Mouse (Mus musculus) myocyte (in vitro differentiated cells): ENCODE measurements around the gene Rab27a. TPM values are rescaled to one million over a fixed set of nuclear protein-coding genes. Genes with fewer than 3 reads are reported as not detected.

Experiments used
- H3K27me3 ChIP-seq: one replicate; pipeline ENCODE4 v1.6.1; 2011; ENCODE audit not compliant: control insufficient read depth, insufficient read depth, insufficient read length
- H3K36me3 ChIP-seq: one replicate; pipeline ENCODE4 v1.6.1; 2011; ENCODE audit not compliant: control insufficient read depth, insufficient read depth
- H3K4me2 ChIP-seq: one replicate; pipeline ENCODE4 v1.6.1; 2011; ENCODE audit warnings: low read depth, control low read depth
- H3K4me3 ChIP-seq: one replicate; pipeline ENCODE4 v1.5.1; 2011; ENCODE audit warnings: mild to moderate bottlenecking, control low read depth, moderate library complexity
- H3K79me2 ChIP-seq: one replicate; pipeline ENCODE4 v1.6.1; 2011; ENCODE audit not compliant: control insufficient read depth, insufficient read depth
- H3ac ChIP-seq: one replicate; pipeline ENCODE4 v1.6.1; 2011; ENCODE audit not compliant: control insufficient read depth, insufficient read length
- CEBPB ChIP-seq: IDR thresholded peaks from 2 replicates; pipeline ENCODE4 v1.6.1; 2011; ENCODE audit warnings: mild to moderate bottlenecking, moderate library complexity; ENCODE audit not compliant: poor library complexity, insufficient read depth, severe bottlenecking
- E2F4 ChIP-seq: IDR thresholded peaks from one replicate; pipeline ENCODE4 v1.6.1; 2011; ENCODE audit warnings: mild to moderate bottlenecking, control low read depth, moderate library complexity; ENCODE audit not compliant: insufficient read depth
- MAX ChIP-seq: IDR thresholded peaks from one replicate; pipeline ENCODE4 v1.6.1; 2011; ENCODE audit warnings: low read depth, mild to moderate bottlenecking, control low read depth
- MYOD1 ChIP-seq, 3 experiments: IDR thresholded peaks; one replicate each; pipeline ENCODE4 v1.6.1; 2011; ENCODE audit warnings: control low read depth in 2 of 3, low read depth in 2 of 3, mild to moderate bottlenecking in 2 of 3, moderate library complexity in 1 of 3; ENCODE audit not compliant: insufficient read length in 2 of 3, control insufficient read depth in 1 of 3
- MYOG ChIP-seq, 3 experiments: IDR thresholded peaks; one replicate each; pipeline ENCODE4 v1.6.1; 2011; ENCODE audit warnings: control low read depth in 2 of 3, low read depth in 2 of 3, mild to moderate bottlenecking in 2 of 3; ENCODE audit not compliant: insufficient read length in 2 of 3, control insufficient read depth in 1 of 3, insufficient read depth in 1 of 3
- POLR2A ChIP-seq: IDR thresholded peaks from one replicate; pipeline ENCODE4 v1.6.1; 2011; ENCODE audit warnings: low read depth, mild to moderate bottlenecking, control low read depth, moderate library complexity; ENCODE audit not compliant: insufficient read length
- POLR2AphosphoS2 ChIP-seq: IDR thresholded peaks from one replicate; pipeline ENCODE4 v1.6.1; 2011; ENCODE audit warnings: low read depth, control low read depth; ENCODE audit not compliant: insufficient read length
- REST ChIP-seq: IDR thresholded peaks from one replicate; pipeline ENCODE4 v1.6.1; 2011; ENCODE audit warnings: mild to moderate bottlenecking, control low read depth, moderate library complexity; ENCODE audit not compliant: insufficient read depth, insufficient read length
- SRF ChIP-seq: IDR thresholded peaks from one replicate; pipeline ENCODE4 v1.6.1; 2011; ENCODE audit warnings: low read depth; ENCODE audit not compliant: control insufficient read depth, insufficient read length
- TCF12 ChIP-seq: IDR thresholded peaks from one replicate; pipeline ENCODE4 v1.6.1; 2011; ENCODE audit warnings: mild to moderate bottlenecking, control low read depth; ENCODE audit not compliant: poor library complexity, insufficient read depth, severe bottlenecking
- TCF3 ChIP-seq: IDR thresholded peaks from one replicate; pipeline ENCODE4 v1.6.1; 2011; ENCODE audit warnings: low read depth, control low read depth; ENCODE audit not compliant: insufficient read length
- USF1 ChIP-seq: IDR thresholded peaks from one replicate; pipeline ENCODE4 v1.6.1; 2011; ENCODE audit warnings: low read depth, mild to moderate bottlenecking, control low read depth, moderate library complexity
- polyA plus RNA-seq: library from polyadenylated mRNA; unstranded; fragments of >200 nt; fragmentation: generic; extraction: Trizol; gene quantifications from one replicate; pipeline ENCODE4 v1.2.1, GENCODE M21; 2012; ENCODE audit warnings: missing spikeins

The Rab27a gene
- polyA plus RNA-seq, 1 experiment: 0.10 TPM

DNA sequence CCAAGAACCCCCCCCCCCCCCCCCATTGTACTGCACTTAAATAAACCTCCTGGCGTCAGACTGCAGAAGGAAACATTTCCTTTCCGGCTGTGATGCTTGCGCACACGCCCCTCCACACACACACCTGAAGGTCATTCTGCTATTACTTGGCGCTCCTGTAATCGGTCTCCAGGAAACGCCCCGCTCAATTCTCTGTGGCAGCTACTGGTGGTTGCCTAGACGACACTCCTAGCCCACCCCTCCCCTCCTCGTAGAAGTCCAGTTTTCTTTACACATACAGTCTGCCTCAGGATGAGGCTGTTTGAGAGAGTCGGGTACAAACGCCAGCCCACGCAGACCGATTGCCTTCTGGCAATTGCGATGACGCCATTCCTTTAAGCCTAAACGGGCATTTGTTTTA, 49.9 kb downstream of the Rab27a start:
- TF ChIP-seq SRF: no peak
- TF ChIP-seq TCF12: no peak
- TF ChIP-seq MYOG (IDR thresholded peaks at IDR 0.05; ENCODE audit: control insufficient read depth in 1 of 3, insufficient read depth in 1 of 3, insufficient read length in 2 of 3, low read depth in 2 of 3): no peak
- TF ChIP-seq MAX: no peak
- TF ChIP-seq POLR2A: no peak
- H3K79me2 ChIP-seq: no peaks in the 10 kb centered on the region
- H3ac ChIP-seq: no peak overlapping the region
- H3K4me2 ChIP-seq: no peak overlapping the region
- no peaks in the 10 kb centered on the region for H3K36me3 ChIP-seq
- H3K27me3 ChIP-seq: peaks cover 38% of the 10 kb centered on the region
- no peak overlapping the region for H3K4me3 ChIP-seq

DNA sequence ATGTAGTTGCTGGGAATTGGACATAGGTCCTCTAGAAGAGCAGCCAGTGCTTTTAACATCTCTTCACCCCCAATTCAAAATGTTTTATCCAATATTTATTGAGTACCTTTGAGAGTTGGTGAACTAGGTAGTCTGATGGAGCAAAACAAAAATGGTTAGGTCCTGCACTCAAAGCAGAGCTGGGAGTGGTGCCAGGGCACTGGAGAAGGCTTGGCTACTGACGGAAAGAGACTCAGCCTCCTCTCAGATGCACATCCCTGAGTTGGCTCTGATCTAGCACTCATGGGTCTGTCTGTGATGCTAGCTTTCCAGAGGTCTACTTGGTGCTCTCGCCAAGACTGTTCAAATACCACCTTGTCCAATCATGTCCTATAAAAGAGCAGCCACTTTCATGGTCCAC, 53.2 kb downstream of the Rab27a start:
- no peak for TF ChIP-seq E2F4
- no peak for TF ChIP-seq TCF3
- TF ChIP-seq REST: no peak
- no peak for TF ChIP-seq USF1
- no peak for TF ChIP-seq CEBPB
- TF ChIP-seq POLR2A: no peak
- Histone ChIP-seq H3K4me2 (no peak overlapping the region), H3K79me2 (no peaks in the 10 kb centered on the region), H3K36me3 (no peaks in the 10 kb centered on the region), H3K27me3 (peaks cover 34% of the 10 kb centered on the region), H3K4me3 (no peak overlapping the region), H3ac (no peak overlapping the region)

DNA sequence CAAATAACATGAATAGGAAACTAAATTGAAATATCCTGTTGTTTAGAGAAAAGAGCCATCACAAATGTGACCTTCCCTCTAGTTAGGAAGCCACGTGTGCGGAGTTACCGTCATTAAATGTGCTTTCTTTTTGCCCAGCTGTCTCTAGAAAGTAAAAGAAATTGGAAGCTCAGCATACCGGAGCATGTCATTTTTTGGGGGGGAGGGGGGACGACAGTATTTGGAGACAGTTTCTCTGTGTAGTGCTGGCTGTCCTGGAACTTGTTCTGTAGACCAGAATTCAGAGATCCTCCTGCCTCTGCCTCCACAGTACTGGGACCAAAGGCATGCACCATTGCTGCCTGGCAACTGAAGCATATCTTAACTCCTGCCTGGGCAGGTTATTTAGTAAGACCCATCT, 56.9 kb downstream of the Rab27a start, which contains the start of gene Khdc3:
Khdc3 (plus strand) TSS at position 301 of the 400 bp plus-strand sequence.
- Histone ChIP-seq H3K36me3 (no peaks in the 10 kb centered on the region), H3K79me2 (no peaks in the 10 kb centered on the region), H3K27me3 (peaks cover 36% of the 10 kb centered on the region), H3K4me3 (no peak within 1 kb of the TSS), H3K4me2 (no peak within 1 kb of the TSS), H3ac (no peak within 1 kb of the TSS)
- TF ChIP-seq CEBPB (no peak), REST (no peak), E2F4 (no peak), USF1 (no peak)

DNA sequence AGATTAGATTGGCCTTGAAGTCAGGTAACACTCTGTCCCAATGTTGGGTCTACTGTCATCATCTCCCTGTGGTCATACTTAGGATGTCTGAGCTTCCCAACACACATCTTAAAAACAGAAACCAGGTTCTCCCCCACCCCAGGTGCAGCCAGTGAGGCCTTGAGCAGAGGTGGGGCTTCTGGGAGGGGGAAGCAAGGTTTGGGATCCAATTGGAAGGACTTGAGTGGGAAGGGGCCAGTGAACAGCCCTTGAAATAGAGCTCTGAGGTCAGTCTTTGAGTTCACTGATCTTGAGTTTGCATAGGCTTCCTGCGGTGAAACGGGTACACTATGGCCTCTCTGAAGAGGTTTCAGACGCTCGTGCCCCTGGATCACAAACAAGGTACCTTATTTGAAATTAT, 57.5 kb downstream of the Rab27a start, which contains the start of gene Gm20509:
Gm20509 (plus strand) TSS at position 290 of the 400 bp plus-strand sequence.
- no peak within 1 kb of the TSS for H3K4me3 ChIP-seq
- TF ChIP-seq MAX (no peak), MYOD1 (IDR thresholded peaks at IDR 0.05; ENCODE audit: control insufficient read depth in 1 of 3, insufficient read length in 2 of 3, low read depth in 2 of 3) (no peak), POLR2A (no peak), SRF (no peak), REST (no peak), USF1 (no peak), E2F4 (no peak), POLR2AphosphoS2 (no peak), MYOG (IDR thresholded peaks at IDR 0.05; ENCODE audit: control insufficient read depth in 1 of 3, insufficient read depth in 1 of 3, insufficient read length in 2 of 3, low read depth in 2 of 3) (no peak), TCF3 (no peak), TCF12 (no peak), CEBPB (no peak)
- H3K4me2 ChIP-seq: no peak within 1 kb of the TSS
- peaks cover 34% of the 10 kb centered on the region for H3K27me3 ChIP-seq
- no peaks in the 10 kb centered on the region for H3K36me3 ChIP-seq
- no peak within 1 kb of the TSS for H3ac ChIP-seq
- no peaks in the 10 kb centered on the region for H3K79me2 ChIP-seq

DNA sequence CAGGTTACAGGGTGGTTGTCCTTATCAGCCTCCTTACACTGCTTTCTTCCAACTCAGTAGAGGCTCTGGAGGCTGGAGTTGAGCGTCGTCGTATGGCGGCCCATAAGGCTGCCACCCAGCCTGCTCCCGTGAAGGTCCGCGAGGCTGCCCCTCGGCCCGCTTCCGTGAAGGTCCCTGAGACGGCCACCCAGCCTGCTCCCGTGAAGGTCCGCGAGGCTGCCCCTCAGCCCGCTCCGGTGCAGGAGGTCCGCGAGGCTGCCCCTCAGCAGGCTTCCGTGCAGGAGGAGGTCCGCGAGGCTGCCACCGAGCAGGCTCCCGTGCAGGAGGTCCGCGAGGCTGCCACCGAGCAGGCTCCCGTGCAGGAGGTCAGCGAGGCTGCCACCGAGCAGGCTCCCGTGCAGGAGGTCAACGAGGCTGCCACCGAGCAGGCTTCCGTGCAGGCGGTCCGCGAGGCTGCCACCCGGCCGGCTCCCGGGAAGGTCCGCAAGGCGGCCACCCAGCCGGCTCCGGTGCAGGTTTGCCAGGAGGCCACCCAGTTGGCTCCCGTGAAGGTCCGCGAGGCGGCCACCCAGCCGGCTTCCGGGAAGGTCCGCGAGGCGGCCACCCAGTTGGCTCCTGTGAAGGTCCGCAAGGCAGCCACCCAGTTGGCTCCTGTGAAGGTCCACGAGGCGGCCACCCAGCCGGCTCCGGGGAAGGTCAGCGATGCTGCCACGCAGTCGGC, 58.7 kb downstream of the Rab27a start:
- H3ac ChIP-seq: no peak overlapping the region
- no peak overlapping the region for H3K4me2 ChIP-seq
- TF ChIP-seq SRF (no peak), USF1 (no peak), CEBPB (no peak), E2F4 (no peak), MYOD1 (IDR thresholded peaks at IDR 0.05; ENCODE audit: control insufficient read depth in 1 of 3, insufficient read length in 2 of 3, low read depth in 2 of 3) (no peak), MAX (no peak), TCF12 (no peak), POLR2AphosphoS2 (no peak), POLR2A (no peak), TCF3 (no peak), REST (no peak), MYOG (IDR thresholded peaks at IDR 0.05; ENCODE audit: control insufficient read depth in 1 of 3, insufficient read depth in 1 of 3, insufficient read length in 2 of 3, low read depth in 2 of 3) (no peak)
- no peaks in the 10 kb centered on the region for H3K36me3 ChIP-seq
- H3K27me3 ChIP-seq: peaks cover 26% of the 10 kb centered on the region
- no peak overlapping the region for H3K4me3 ChIP-seq
- no peaks in the 10 kb centered on the region for H3K79me2 ChIP-seq
